Mouse (Mus musculus) thymus, adult 2 months (tissue): ENCODE measurements around the gene Pcp4l1. TPM values are rescaled to one million over a fixed set of nuclear protein-coding genes. Genes with fewer than 3 reads are reported as not detected.

Source experiments
- DNase-seq: peaks from one replicate; pipeline ENCODE4 v3.0.0; 2021
- H3K27ac ChIP-seq: fragments of 200-500 bp; 2 replicates; pipeline ENCODE4 v1.5.1; 2012; ENCODE audit warnings: low read length, control low read depth; ENCODE audit not compliant: control insufficient read depth, insufficient read depth
- H3K27me3 ChIP-seq: fragments of 200-500 bp; 2 replicates; pipeline ENCODE4 v1.6.1; 2012; ENCODE audit warnings: mild to moderate bottlenecking, low read length, moderate library complexity, mixed read lengths; ENCODE audit not compliant: control insufficient read depth, insufficient read depth
- H3K36me3 ChIP-seq: fragments of 200-500 bp; 2 replicates; pipeline ENCODE4 v1.6.1; 2012; ENCODE audit warnings: mild to moderate bottlenecking, low read length, moderate library complexity; ENCODE audit not compliant: control insufficient read depth, insufficient read depth
- H3K4me1 ChIP-seq: fragments of 200-500 bp; replicated peaks from 2 replicates; pipeline ENCODE4 v1.6.1; 2012; ENCODE audit warnings: low read length; ENCODE audit not compliant: control insufficient read depth, insufficient read depth
- H3K4me3 ChIP-seq: fragments of 200-500 bp; 2 replicates; pipeline ENCODE4 v1.5.1; 2012; ENCODE audit warnings: mild to moderate bottlenecking, low read length, control low read depth, moderate library complexity; ENCODE audit not compliant: control insufficient read depth, insufficient read depth
- CTCF ChIP-seq: fragments of 200-500 bp; IDR thresholded peaks from 2 replicates; pipeline ENCODE4 v1.5.1; 2012; ENCODE audit warnings: mild to moderate bottlenecking, control low read depth, low read length, moderate library complexity, borderline replicate concordance; ENCODE audit not compliant: control insufficient read depth, poor library complexity, insufficient read depth; ENCODE audit errors: extremely low read depth
- WGBS: fragments of 180-500 bp; shearing (Covaris S2); methylation state at CpG from one replicate; pipeline ENCODE4 v1.1.7; 2018; 5-methylcytosine and 5-hydroxymethylcytosine counted together
- polyA plus RNA-seq: library from polyadenylated mRNA; depleted of rRNA; stranded (reverse); fragments of >200 nt; gene quantifications from 2 replicates; pipeline ENCODE4 v1.2.3, GENCODE M21; 2012; rRNA removed

The Pcp4l1 gene
- polyA plus RNA-seq, 1 experiment = 7.3 TPM

- 96% methylated on average over 5 of the region's 5 CpGs for WGBS
Observed at GRCm38 (mm10) chr1:171124398-171124797, 71.7 kb downstream of the Pcp4l1 start.

More at GRCm38 (mm10) chr1:171124398-171124797, 71.7 kb downstream of the Pcp4l1 start:
- Histone ChIP-seq H3K27ac (no peak overlapping the region), H3K4me1 (no peaks in the 10 kb centered on the region), H3K36me3 (peaks cover 11% of the 10 kb centered on the region), H3K4me3 (no peak overlapping the region), H3K27me3 (no peaks in the 10 kb centered on the region)
- no peak for TF ChIP-seq CTCF
- no peak for DNase-seq

Other genes starting within 250 kb of the Pcp4l1 start
- gene Fcgr2b, start 219.7 kb downstream of the Pcp4l1 start, polyA plus RNA-seq = 14.7 and 16.4 TPM in 2 replicates
- gene Fcgr4, start 177.3 kb downstream of the Pcp4l1 start, polyA plus RNA-seq = 1.0 and 1.5 TPM in 2 replicates
- 16.6 and 20.7 TPM in 2 replicates for gene Fcgr3, start 131.3 kb downstream of the Pcp4l1 start, polyA plus RNA-seq
- gene Cfap126, start 82.3 kb downstream of the Pcp4l1 start, polyA plus RNA-seq = 2.7 and 2.8 TPM in 2 replicates
- gene Sdhc, start 45.7 kb downstream of the Pcp4l1 start, polyA plus RNA-seq = 191 and 231 TPM in 2 replicates
- gene Mpz, start 45.6 kb downstream of the Pcp4l1 start, polyA plus RNA-seq = 1.1 and 7.4 TPM in 2 replicates
- 0.08 and 0.43 TPM in 2 replicates for gene Nr1i3, start 17.7 kb upstream of the Pcp4l1 start, polyA plus RNA-seq
- gene Tomm40l, start 26.2 kb upstream of the Pcp4l1 start, polyA plus RNA-seq = 34.7 and 34.9 TPM in 2 replicates
- 1.8 and 49.4 TPM in 2 replicates for gene Apoa2, start 28.8 kb upstream of the Pcp4l1 start, polyA plus RNA-seq
- 127 and 138 TPM in 2 replicates for gene Fcer1g, start 38.1 kb upstream of the Pcp4l1 start, polyA plus RNA-seq
- 0.73 and 0.90 TPM in 2 replicates for gene Adamts4, start 54.2 kb upstream of the Pcp4l1 start, polyA plus RNA-seq
- 131 and 154 TPM in 2 replicates for gene Ndufs2, start 55.1 kb upstream of the Pcp4l1 start, polyA plus RNA-seq
- 97.0 and 98.9 TPM in 2 replicates for gene B4galt3, start 74.1 kb upstream of the Pcp4l1 start, polyA plus RNA-seq
- 71.5 and 78.5 TPM in 2 replicates for gene Ppox, start 84.9 kb upstream of the Pcp4l1 start, polyA plus RNA-seq
- 77.0 and 79.1 TPM in 2 replicates for gene Usp21, start 91.7 kb upstream of the Pcp4l1 start, polyA plus RNA-seq
- gene Ufc1, start 98.8 kb upstream of the Pcp4l1 start, polyA plus RNA-seq = 18.5 and 20.2 TPM in 2 replicates
- gene Dedd, start 132.9 kb upstream of the Pcp4l1 start, polyA plus RNA-seq = 60.8 and 61.5 TPM in 2 replicates
- gene Nit1, start 149.4 kb upstream of the Pcp4l1 start, polyA plus RNA-seq = 48.8 and 52.2 TPM in 2 replicates
- gene Pfdn2, start 149.4 kb upstream of the Pcp4l1 start, polyA plus RNA-seq = 15.8 and 16.6 TPM in 2 replicates
- gene Klhdc9, start 164.5 kb upstream of the Pcp4l1 start, polyA plus RNA-seq = 0.39 and 0.69 TPM in 2 replicates
- 2.7 and 3.5 TPM in 2 replicates for gene Nectin4, start 173.8 kb upstream of the Pcp4l1 start, polyA plus RNA-seq
- 128 and 141 TPM in 2 replicates for gene Arhgap30, start 192.7 kb upstream of the Pcp4l1 start, polyA plus RNA-seq
- gene Usf1, start 215.0 kb upstream of the Pcp4l1 start, polyA plus RNA-seq = 177 and 184 TPM in 2 replicates
- gene Tstd1, start 222.6 kb upstream of the Pcp4l1 start, polyA plus RNA-seq = 5.3 and 6.1 TPM in 2 replicates
- gene F11r, start 241.3 kb upstream of the Pcp4l1 start, polyA plus RNA-seq = 17.7 and 18.6 TPM in 2 replicates